15 mouse cellular contexts compared by ENCODE assay signal in genomic region chr5:106979156-106979555, GRCm38 (mm10). TPM values are rescaled to one million over a fixed set of nuclear protein-coding genes. Genes with fewer than 3 reads are reported as not detected.
"Had no signal": no experiment of that assay in that cellular context is flagged by ENCODE, and none has a peak within 500 bp of the region (broad histone marks: within the 10 kb centered on the region; RNA-seq: fewer than 3 reads in every experiment).

No protein-coding gene starts in this region.

- H3K4me2 ChIP-seq: limb, embryonic 13.5 days; liver, embryonic 13.5 days; midbrain, embryonic 11.5 days; stomach, embryonic 15.5 days had no signal

- H3K4me3 ChIP-seq: limb, embryonic 10.5 days; limb, embryonic 13.5 days; liver, embryonic 13.5 days; stomach, embryonic 15.5 days had no signal

- H3K4me1 ChIP-seq: limb, embryonic 10.5 days; limb, embryonic 13.5 days; liver, embryonic 13.5 days; stomach, embryonic 15.5 days had no signal

- H3K27ac ChIP-seq: kidney, postnatal 0 days; limb, embryonic 10.5 days; limb, embryonic 13.5 days; liver, embryonic 13.5 days; stomach, embryonic 15.5 days had no signal

- H3K27me3 ChIP-seq: limb, embryonic 13.5 days; liver, embryonic 13.5 days; stomach, embryonic 15.5 days had no signal

- H3K9ac ChIP-seq: limb, embryonic 13.5 days; liver, embryonic 13.5 days; stomach, embryonic 15.5 days had no signal

- H3K9me3 ChIP-seq: limb, embryonic 10.5 days; limb, embryonic 13.5 days; liver, embryonic 13.5 days; stomach, embryonic 15.5 days had no signal

- DNase-seq: kidney, adult 2 months; kidney, postnatal 25 days; liver; liver, embryonic 13.5 days; lung, adult 2 months; lung, postnatal 14 days; lung, postnatal 4 days; midbrain, embryonic 14.5 days; spleen, adult 18-20 months; thymus, postnatal 25 days had no signal

RNA-seq across cellular contexts. Expression of gene Hfm1, which starts 53.0 kb away (rescaled TPM):
- polyA plus RNA-seq: kidney, adult 2 months; lung, adult 2 months had no signal
